Mouse (Mus musculus) left cerebral cortex, adult 2 months (tissue): Measurements from ENCODE around the gene Gprin3. TPM values are rescaled to one million over a fixed set of nuclear protein-coding genes. Genes with fewer than 3 reads are reported as not detected.
A peak's percentile ranks its signal among the peaks of the same experiment; 100 is the strongest.

Experiments used
- DNase-seq, 2 experiments: peaks; one replicate each; pipeline ENCODE4 v3.0.0; 2021 to 2022; ENCODE audit warnings: low spot score in 2 of 2, mixed read lengths in 1 of 2; ENCODE audit errors: extremely low spot score in 1 of 2
- H3K27ac ChIP-seq: fragments of 200-600 bp; 2 replicates; pipeline ENCODE4 v1.8.1; 2022
- H3K4me3 ChIP-seq: fragments of 200-600 bp; 2 replicates; pipeline ENCODE4 v1.8.1; 2022
- CTCF ChIP-seq: fragments of 200-600 bp; IDR thresholded peaks from 2 replicates; pipeline ENCODE4 v1.8.1; 2022; ENCODE audit warnings: antibody characterized with exemption, mild to moderate bottlenecking, moderate library complexity
- intact Hi-C: fragments of 180-260 bp; cut with DNase I; formaldehyde crosslinking; loops from one replicate; pipeline ENCODE4 v1.15.1; 2025
- long read RNA-seq, 2 experiments: library from polyadenylated mRNA; stranded (forward); transcript quantifications; one replicate each; pipeline ENCODE4 v2.0.0; 2021; ENCODE audit warnings: borderline mapping rate in 2 of 2
- total RNA-seq, 2 experiments: library from RNA; stranded (reverse); gene quantifications; 2 replicates each; pipeline ENCODE4 v1.2.3; 2021

Gene Gprin3
- 10 to 100 TPM in 1 of 2 experiments, 1 to 10 TPM in 1; 8.0 to 10.9 TPM for total RNA-seq
- long read RNA-seq, experiment 1, full-length matches to known transcripts = 1 of 1 reads
- long read RNA-seq, experiment 1, partial matches to known transcripts = 0 of 1 reads
- long read RNA-seq, experiment 1, other reads (novel, unspliced or antisense) = 0 of 1 reads
- long read RNA-seq, experiment 2, partial matches to known transcripts = 0 of 3 reads
- long read RNA-seq, experiment 2, other reads (novel, unspliced or antisense) = 3 of 3 reads

DNA sequence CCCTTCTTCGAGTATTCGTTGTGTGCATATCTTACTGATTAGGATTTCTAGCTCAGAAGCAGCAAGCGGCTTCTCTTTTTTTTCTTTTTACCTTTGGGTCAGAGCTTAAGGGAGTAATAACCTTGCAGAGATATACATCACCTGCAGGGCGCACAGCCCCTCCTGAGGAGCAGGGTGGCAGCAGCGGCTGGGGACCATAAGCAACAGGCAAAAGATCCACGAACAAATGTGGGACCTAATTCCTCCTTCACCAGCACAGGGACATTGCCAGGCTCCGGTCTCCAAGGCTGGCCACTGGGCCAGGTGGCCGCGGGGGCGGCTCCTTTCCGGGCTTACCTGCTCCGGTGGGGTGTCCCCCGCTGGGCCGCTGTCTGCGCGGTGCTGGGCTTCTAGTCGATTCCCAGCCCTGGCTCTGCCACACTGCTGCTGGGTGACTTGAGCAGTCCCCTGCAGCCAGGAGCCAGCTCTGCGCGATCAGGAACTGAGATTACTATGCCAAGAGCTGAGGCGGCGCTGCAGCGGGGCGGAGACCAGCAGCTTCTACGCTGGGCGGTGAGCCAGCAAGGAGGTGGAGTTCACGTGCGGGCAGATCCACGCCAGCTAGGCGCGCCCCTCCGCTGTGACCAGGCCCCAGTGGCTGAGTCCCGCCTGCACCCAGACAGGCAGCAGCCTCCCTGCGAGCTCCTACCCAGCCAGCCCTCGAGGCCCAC, at the start of gene Gprin3:
Gene Gprin3, minus strand, starts transcription at position 471 of the 710 bp plus-strand sequence.
- intact Hi-C loops = no loop called here

GRCm38 (mm10) chr6:59458861-59459260, 32.8 kb upstream of the Gprin3 start:
- Histone ChIP-seq H3K27ac (no peak overlapping the region), H3K4me3 (no peak overlapping the region)
- no peak for DNase-seq
- no peak for TF ChIP-seq CTCF
- intact Hi-C loops = no loop called here

More for the DNA sequence above, at the start of gene Gprin3:
- peak; percentile 78 to 81 for DNase-seq
- peak within 1 kb of the TSS; percentile 62 for H3K27ac ChIP-seq
- peak within 1 kb of the TSS; percentile 69 for H3K4me3 ChIP-seq
- TF ChIP-seq CTCF = no peak

GRCm38 (mm10) chr6:59456116-59456515, 30.0 kb upstream of the Gprin3 start:
- no peak for DNase-seq
- Histone ChIP-seq H3K4me3 (no peak overlapping the region), H3K27ac (no peak overlapping the region)
- TF ChIP-seq CTCF = no peak
- intact Hi-C loops = no loop called here

- H3K27ac ChIP-seq = no peak overlapping the region
- no peak overlapping the region for H3K4me3 ChIP-seq
- TF ChIP-seq CTCF = no peak
- intact Hi-C loops = no loop called here
- DNase-seq = no peak
Measured at GRCm38 (mm10) chr6:59451348-59451747, 25.3 kb upstream of the Gprin3 start.

DNA sequence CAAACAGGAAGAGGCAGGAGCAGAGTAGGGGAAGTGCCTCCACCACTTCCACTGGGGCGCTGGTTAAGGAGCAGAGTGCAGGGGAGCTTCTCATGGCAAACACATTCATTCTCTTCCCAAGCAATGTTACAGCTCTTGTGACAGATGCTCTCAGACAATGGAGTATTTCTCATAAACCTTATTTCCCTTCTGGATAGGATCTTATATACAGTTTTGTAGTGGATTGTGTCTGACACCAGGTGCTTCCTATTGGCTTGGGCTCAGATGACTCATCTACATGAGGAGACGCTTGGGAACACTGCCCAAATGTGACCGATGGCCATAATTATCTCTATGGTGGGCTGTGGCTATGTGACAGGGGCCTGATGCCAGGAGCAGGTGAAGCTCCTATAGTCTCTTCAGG, 19.0 kb upstream of the Gprin3 start:
- intact Hi-C loops = no loop called here
- Histone ChIP-seq H3K4me3 (no peak overlapping the region), H3K27ac (no peak overlapping the region)
- TF ChIP-seq CTCF = no peak
- DNase-seq = no peak

DNA sequence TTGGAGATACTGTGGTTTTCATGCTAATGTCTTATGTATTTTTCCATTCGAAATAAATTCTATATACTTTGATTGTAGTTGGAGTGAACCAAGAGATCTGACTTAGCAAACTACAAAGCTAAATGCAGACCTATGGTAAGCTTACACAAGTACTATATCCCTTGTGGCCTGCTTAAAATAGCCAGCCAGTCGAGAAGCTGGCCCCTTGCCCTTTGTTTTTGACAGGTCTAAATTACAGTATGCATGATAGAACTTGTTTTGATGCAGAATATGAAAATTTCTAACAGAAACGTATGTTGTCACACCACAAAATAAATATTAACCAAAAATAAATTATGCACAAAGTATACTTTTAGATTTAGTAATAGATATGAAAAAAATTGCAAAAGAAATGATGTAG, 9.8 kb upstream of the Gprin3 start:
- no peak for TF ChIP-seq CTCF
- no peak for DNase-seq
- intact Hi-C loops = no loop called here
- H3K4me3 ChIP-seq = no peak overlapping the region
- H3K27ac ChIP-seq = no peak overlapping the region

DNA sequence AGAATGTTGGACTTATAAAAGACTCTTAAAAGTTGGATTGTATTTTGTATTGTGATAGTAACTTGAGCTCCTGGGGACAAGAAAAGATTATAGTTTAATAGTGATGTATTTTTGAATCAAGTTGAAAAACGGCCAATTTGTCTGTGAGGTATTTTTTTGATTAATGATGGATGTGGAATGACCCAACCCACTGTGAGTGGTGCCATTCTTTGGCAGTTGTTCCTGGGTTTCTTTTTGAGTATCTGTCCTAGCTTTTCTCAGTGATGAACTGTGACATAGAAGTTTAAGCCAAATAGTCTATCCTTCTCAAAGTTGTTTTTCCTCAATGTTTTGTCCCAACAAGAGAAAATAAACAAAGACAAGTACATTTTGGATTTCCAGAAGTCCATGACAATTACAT, 7.0 kb upstream of the Gprin3 start:
- TF ChIP-seq CTCF = no peak
- intact Hi-C loops = no loop called here
- no peak for DNase-seq
- no peak overlapping the region for H3K27ac ChIP-seq
- H3K4me3 ChIP-seq = no peak overlapping the region

- intact Hi-C loops = no loop called here
- DNase-seq = no peak
- Histone ChIP-seq H3K4me3 (peak overlapping the region; percentile 69), H3K27ac (peak overlapping the region; percentile 62)
- no peak for TF ChIP-seq CTCF
Measured at GRCm38 (mm10) chr6:59426534-59426885, 416 bp upstream of the Gprin3 start.

GRCm38 (mm10) chr6:59424871-59425740, 988 bp downstream of the Gprin3 start:
- no peak for TF ChIP-seq CTCF
- Histone ChIP-seq H3K4me3 (peak overlapping the region; percentile 69), H3K27ac (no peak overlapping the region; the same call in 1 of the 2 replicates)
- intact Hi-C loops = no loop called here
- no peak for DNase-seq

GRCm38 (mm10) chr6:59423836-59424235, 2.3 kb downstream of the Gprin3 start:
- Histone ChIP-seq H3K27ac (no peak overlapping the region), H3K4me3 (no peak overlapping the region)
- DNase-seq = no peak
- intact Hi-C loops = no loop called here
- no peak for TF ChIP-seq CTCF

- intact Hi-C loops = no loop called here
- Histone ChIP-seq H3K27ac (no peak overlapping the region), H3K4me3 (no peak overlapping the region)
- DNase-seq = no peak
- no peak for TF ChIP-seq CTCF
Measured at GRCm38 (mm10) chr6:59419264-59419663, 6.8 kb downstream of the Gprin3 start.

- intact Hi-C loops = no loop called here
- TF ChIP-seq CTCF = no peak
- no peak for DNase-seq
- Histone ChIP-seq H3K27ac (no peak overlapping the region), H3K4me3 (no peak overlapping the region)
Measured at GRCm38 (mm10) chr6:59418659-59419058, 7.4 kb downstream of the Gprin3 start.
